In the genomic region with DNA sequence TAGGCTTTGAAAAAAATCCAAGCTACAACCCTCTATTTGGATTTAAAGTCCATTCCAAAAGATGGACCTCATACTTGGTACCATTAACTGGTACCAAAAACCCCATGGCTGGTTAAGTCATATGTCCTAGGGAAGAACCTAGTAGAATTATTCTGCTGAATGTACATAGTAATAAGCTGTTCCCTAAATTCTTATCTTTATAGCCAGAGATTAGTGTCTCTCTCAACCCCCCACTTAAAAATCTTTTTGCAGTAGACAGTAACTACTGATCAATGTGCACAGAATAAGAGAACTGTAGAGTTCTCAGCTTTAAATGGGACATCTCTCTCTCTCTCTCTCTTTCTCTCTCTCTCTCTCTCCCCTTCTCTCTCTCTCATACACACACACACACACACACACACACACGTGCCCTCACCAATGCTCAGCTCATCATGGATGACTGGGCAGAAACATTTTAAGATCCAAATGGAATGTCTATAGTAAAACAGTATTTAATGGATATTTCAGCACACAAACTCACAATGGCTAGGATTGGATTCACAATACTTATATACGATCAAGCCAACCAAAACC, we compare ENCODE assay signal across 17 mouse cellular contexts.
"Had no signal": no experiment of that assay in that cellular context is flagged by ENCODE, and none has a peak within 500 bp of the region (broad histone marks: within the 10 kb centered on the region; RNA-seq: fewer than 3 reads in every experiment).

No protein-coding gene starts in this region.

- H3K9me3 ChIP-seq: midbrain, embryonic 10.5 days; midbrain, embryonic 12.5 days; neural tube, embryonic 13.5 days; neural tube, embryonic 15.5 days had no signal

- H3K27me3 ChIP-seq: midbrain, embryonic 12.5 days; neural tube, embryonic 13.5 days; neural tube, embryonic 15.5 days had no signal

- H3K4me3 ChIP-seq: midbrain, embryonic 10.5 days; midbrain, embryonic 12.5 days; myocyte; neural tube, embryonic 13.5 days; neural tube, embryonic 15.5 days had no signal

- H3K27ac ChIP-seq: midbrain, embryonic 10.5 days; midbrain, embryonic 12.5 days; neural tube, embryonic 13.5 days; neural tube, embryonic 15.5 days had no signal

- H3K4me1 ChIP-seq: midbrain, embryonic 10.5 days; midbrain, embryonic 12.5 days; neural tube, embryonic 13.5 days; neural tube, embryonic 15.5 days had no signal

- H3K36me3 ChIP-seq: midbrain, embryonic 10.5 days; midbrain, embryonic 12.5 days; neural tube, embryonic 13.5 days; neural tube, embryonic 15.5 days had no signal

- DNase-seq: lung, embryonic 14.5 days; lung, postnatal 10 days; lung, postnatal 4 days; midbrain, embryonic 14.5 days; retina, postnatal 1 day; right cerebral cortex, adult 18-20 months; right cerebral cortex, postnatal 25 days; right cerebral cortex, postnatal 4 days; spleen, adult 18-20 months; thymus, adult 2 months; thymus, postnatal 25 days; thymus, postnatal 4 days had no signal

- H3K9ac ChIP-seq: lung, embryonic 14.5 days; midbrain, embryonic 12.5 days; neural tube, embryonic 13.5 days; neural tube, embryonic 15.5 days had no signal
